Mouse (Mus musculus): ENCODE measurements at regions not wholly inside any gene's neighbourhood (a gene's known extent, or its start where the extent isn't known, plus 50 kb on each side); places are given as distances from the start of the nearest gene placed in this dataset.

- Histone ChIP-seq H3K9ac (no peak overlapping the region), H3K27me3 (no peaks in the 10 kb centered on the region), H3K4me1 (replicated peaks) (no peaks in the 10 kb centered on the region), H3K4me2 (no peak overlapping the region), H3K36me3 (no peaks in the 10 kb centered on the region), H3K9me3 (no peaks in the 10 kb centered on the region), H3K4me3 (no peak overlapping the region), H3K27ac (replicated peaks) (no peak overlapping the region)
- WGBS = 90% methylated on average over 1 of the region's 1 CpGs
- ATAC-seq (ENCODE audit: low read depth) = no peak
These were observed 133.0 kb downstream of the Prr30 start for GRCm38 (mm10) chr14:101067082-101067481.

GRCm38 (mm10) chr14:101056874-101057273 is 143.3 kb downstream of the Prr30 start:
- no peak for ATAC-seq (ENCODE audit: low read depth)
- no peaks in the 10 kb centered on the region for H3K36me3 ChIP-seq
- H3K4me2 ChIP-seq = no peak overlapping the region
- no peak overlapping the region for H3K27ac ChIP-seq (replicated peaks)
- no peak overlapping the region for H3K4me3 ChIP-seq
- no peaks in the 10 kb centered on the region for H3K27me3 ChIP-seq
- WGBS = 88% methylated on average over 2 of the region's 2 CpGs
- H3K4me1 ChIP-seq (replicated peaks) = peaks cover 4% of the 10 kb centered on the region; the same call in 1 of the 2 replicates
- H3K9me3 ChIP-seq = no peaks in the 10 kb centered on the region
- no peak overlapping the region for H3K9ac ChIP-seq

GRCm38 (mm10) chr14:101055915-101056314 is 144.2 kb downstream of the Prr30 start:
- H3K4me2 ChIP-seq = no peak overlapping the region
- 28% methylated on average over 3 of the region's 3 CpGs for WGBS
- no peaks in the 10 kb centered on the region for H3K9me3 ChIP-seq
- ATAC-seq (ENCODE audit: low read depth) = peak; percentile 61; the same call in 1 of the 2 replicates
- peaks cover 4% of the 10 kb centered on the region; the same call in 1 of the 2 replicates for H3K4me1 ChIP-seq (replicated peaks)
- H3K27ac ChIP-seq (replicated peaks) = no peak overlapping the region
- H3K4me3 ChIP-seq = no peak overlapping the region
- H3K9ac ChIP-seq = no peak overlapping the region
- no peaks in the 10 kb centered on the region for H3K36me3 ChIP-seq
- H3K27me3 ChIP-seq = no peaks in the 10 kb centered on the region

- Histone ChIP-seq H3K36me3 (no peaks in the 10 kb centered on the region), H3K27me3 (no peaks in the 10 kb centered on the region), H3K9ac (no peak overlapping the region), H3K4me1 (replicated peaks) (no peaks in the 10 kb centered on the region; the same call in 1 of the 2 replicates), H3K9me3 (no peaks in the 10 kb centered on the region), H3K27ac (replicated peaks) (no peak overlapping the region), H3K4me3 (no peak overlapping the region), H3K4me2 (no peak overlapping the region)
- ATAC-seq (ENCODE audit: low read depth) = no peak
- WGBS = 76% methylated on average over 4 of the region's 4 CpGs
These were observed 145.3 kb downstream of the Prr30 start for GRCm38 (mm10) chr14:101054786-101055185.

GRCm38 (mm10) chr14:101052760-101053159 is 147.4 kb downstream of the Prr30 start:
- H3K4me2 ChIP-seq = no peak overlapping the region
- H3K9ac ChIP-seq = no peak overlapping the region
- no peaks in the 10 kb centered on the region; the same call in 1 of the 2 replicates for H3K4me1 ChIP-seq (replicated peaks)
- H3K4me3 ChIP-seq = no peak overlapping the region
- ATAC-seq (ENCODE audit: low read depth) = no peak
- H3K9me3 ChIP-seq = no peaks in the 10 kb centered on the region
- H3K27ac ChIP-seq (replicated peaks) = no peak overlapping the region
- H3K36me3 ChIP-seq = no peaks in the 10 kb centered on the region
- no peaks in the 10 kb centered on the region for H3K27me3 ChIP-seq
- WGBS = 72% methylated on average over 2 of the region's 2 CpGs

- 99% methylated on average over 2 of the region's 2 CpGs for WGBS
- no peaks in the 10 kb centered on the region for H3K27me3 ChIP-seq
These were observed 149.9 kb downstream of the Prr30 start for GRCm38 (mm10) chr14:101050212-101050611.

GRCm38 (mm10) chr14:101049664-101050203 is 150.4 kb downstream of the Prr30 start:
- Histone ChIP-seq H3K4me2 (no peak overlapping the region), H3K9me3 (no peaks in the 10 kb centered on the region), H3K27me3 (no peaks in the 10 kb centered on the region), H3K36me3 (no peaks in the 10 kb centered on the region), H3K9ac (no peak overlapping the region), H3K4me3 (no peak overlapping the region), H3K27ac (replicated peaks) (no peak overlapping the region), H3K4me1 (replicated peaks) (no peaks in the 10 kb centered on the region; the same call in 1 of the 2 replicates)
- 90% methylated on average over 4 of the region's 4 CpGs for WGBS
- no peak for ATAC-seq (ENCODE audit: low read depth)

More at GRCm38 (mm10) chr14:101050212-101050611, 149.9 kb downstream of the Prr30 start:
- no peak for ATAC-seq (ENCODE audit: low read depth)
- H3K27ac ChIP-seq (replicated peaks) = no peak overlapping the region
- H3K36me3 ChIP-seq = no peaks in the 10 kb centered on the region
- no peaks in the 10 kb centered on the region; the same call in 1 of the 2 replicates for H3K4me1 ChIP-seq (replicated peaks)
- H3K4me2 ChIP-seq = no peak overlapping the region
- H3K9ac ChIP-seq = no peak overlapping the region
- H3K9me3 ChIP-seq = no peaks in the 10 kb centered on the region
- no peak overlapping the region for H3K4me3 ChIP-seq

- H3K36me3 ChIP-seq = no peaks in the 10 kb centered on the region
- 66% methylated on average over 4 of the region's 4 CpGs for WGBS
- no peaks in the 10 kb centered on the region for H3K9me3 ChIP-seq
- no peak overlapping the region for H3K9ac ChIP-seq
- ATAC-seq (ENCODE audit: low read depth) = no peak
- no peaks in the 10 kb centered on the region for H3K27me3 ChIP-seq
- no peak overlapping the region for H3K4me2 ChIP-seq
- H3K4me1 ChIP-seq (replicated peaks) = no peaks in the 10 kb centered on the region; the same call in 1 of the 2 replicates
- no peak overlapping the region for H3K27ac ChIP-seq (replicated peaks)
- no peak overlapping the region for H3K4me3 ChIP-seq
These were observed 156.6 kb downstream of the Prr30 start for GRCm38 (mm10) chr14:101043494-101043893.

GRCm38 (mm10) chr14:101001070-101001469 is 199.1 kb downstream of the Prr30 start:
- no peak overlapping the region for H3K4me2 ChIP-seq
- ATAC-seq (ENCODE audit: low read depth) = no peak
- no peaks in the 10 kb centered on the region for H3K4me1 ChIP-seq (replicated peaks)
- H3K9ac ChIP-seq = no peak overlapping the region
- H3K36me3 ChIP-seq = no peaks in the 10 kb centered on the region
- WGBS = 28% methylated on average over 1 of the region's 1 CpGs
- H3K9me3 ChIP-seq = no peaks in the 10 kb centered on the region
- no peaks in the 10 kb centered on the region for H3K27me3 ChIP-seq
- no peak overlapping the region for H3K27ac ChIP-seq (replicated peaks)
- H3K4me3 ChIP-seq = no peak overlapping the region

- H3K4me2 ChIP-seq = no peak overlapping the region
- no peaks in the 10 kb centered on the region for H3K27me3 ChIP-seq
- no peaks in the 10 kb centered on the region for H3K4me1 ChIP-seq (replicated peaks)
- no peak for ATAC-seq (ENCODE audit: low read depth)
- no peak overlapping the region for H3K27ac ChIP-seq (replicated peaks)
- no peaks in the 10 kb centered on the region for H3K36me3 ChIP-seq
- 86% methylated on average over 5 of the region's 5 CpGs for WGBS
- H3K4me3 ChIP-seq = no peak overlapping the region
- H3K9ac ChIP-seq = no peak overlapping the region
- H3K9me3 ChIP-seq = no peaks in the 10 kb centered on the region
These were observed 219.4 kb downstream of the Prr30 start for GRCm38 (mm10) chr14:100980754-100981153.

GRCm38 (mm10) chr14:100978515-100978914 is 221.6 kb downstream of the Prr30 start:
- ATAC-seq (ENCODE audit: low read depth) = no peak
- WGBS = 85% methylated on average over 2 of the region's 2 CpGs

GRCm38 (mm10) chr14:100970970-100971369 is 229.2 kb downstream of the Prr30 start:
- H3K36me3 ChIP-seq = no peaks in the 10 kb centered on the region
- no peak overlapping the region for H3K4me2 ChIP-seq
- no peak overlapping the region for H3K9ac ChIP-seq
- no peak overlapping the region for H3K27ac ChIP-seq (replicated peaks)
- no peaks in the 10 kb centered on the region for H3K27me3 ChIP-seq
- ATAC-seq (ENCODE audit: low read depth) = no peak
- no peaks in the 10 kb centered on the region for H3K4me1 ChIP-seq (replicated peaks)
- 84% methylated on average over 2 of the region's 2 CpGs for WGBS
- no peaks in the 10 kb centered on the region for H3K9me3 ChIP-seq
- H3K4me3 ChIP-seq = no peak overlapping the region

More at GRCm38 (mm10) chr14:100978515-100978914, 221.6 kb downstream of the Prr30 start:
- no peak overlapping the region for H3K27ac ChIP-seq (replicated peaks)
- H3K4me2 ChIP-seq = no peak overlapping the region
- no peak overlapping the region for H3K4me3 ChIP-seq
- no peak overlapping the region for H3K9ac ChIP-seq
- no peaks in the 10 kb centered on the region for H3K9me3 ChIP-seq
- no peaks in the 10 kb centered on the region for H3K36me3 ChIP-seq
- no peaks in the 10 kb centered on the region for H3K4me1 ChIP-seq (replicated peaks)
- H3K27me3 ChIP-seq = no peaks in the 10 kb centered on the region

- H3K27ac ChIP-seq (replicated peaks) = no peak overlapping the region
- no peaks in the 10 kb centered on the region for H3K9me3 ChIP-seq
- no peaks in the 10 kb centered on the region for H3K36me3 ChIP-seq
- no peak overlapping the region for H3K9ac ChIP-seq
- H3K4me3 ChIP-seq = no peak overlapping the region
- no peak overlapping the region for H3K4me2 ChIP-seq
- ATAC-seq (ENCODE audit: low read depth) = no peak
- no peaks in the 10 kb centered on the region for H3K27me3 ChIP-seq
- no peaks in the 10 kb centered on the region for H3K4me1 ChIP-seq (replicated peaks)
These were observed 239.9 kb downstream of the Prr30 start for GRCm38 (mm10) chr14:100960198-100960597.

All from neural tube, embryonic 13.5 days (tissue).